Mouse (Mus musculus) retina, adult 2 months (tissue): Measurements from ENCODE around the gene Zfp839.

Experiments
- DNase-seq: peaks from one replicate; pipeline ENCODE4 v3.0.0-alpha.2; 2012; ENCODE audit warnings: low read depth, low spot score

Gene Zfp839

GRCm38 (mm10) chr12:110875351-110875750 is 25.3 kb downstream of the Zfp839 start:
- no peak for DNase-seq

GRCm38 (mm10) chr12:110882291-110882690 is 32.2 kb downstream of the Zfp839 start:
- no peak for DNase-seq

- no peak for DNase-seq
These were observed 35.2 kb downstream of the Zfp839 start for GRCm38 (mm10) chr12:110885251-110885650.

- DNase-seq = no peak
These were observed 38.1 kb downstream of the Zfp839 start for GRCm38 (mm10) chr12:110888106-110888505.

GRCm38 (mm10) chr12:110888606-110889005 is 38.6 kb downstream of the Zfp839 start:
- no peak for DNase-seq

GRCm38 (mm10) chr12:110889036-110890020 is 39.3 kb downstream of the Zfp839 start, which contains the start of the genes Cinp and Tecpr2:
Gene Cinp (minus strand): TSS chr12:110889145.
Gene Tecpr2 (plus strand): TSS chr12:110889264.
- peak; percentile 94 for DNase-seq

GRCm38 (mm10) chr12:110891887-110892286 is 41.8 kb downstream of the Zfp839 start:
- DNase-seq = no peak

GRCm38 (mm10) chr12:110902106-110902505 is 52.1 kb downstream of the Zfp839 start:
- no peak for DNase-seq

- DNase-seq = no peak
These were observed 53.5 kb downstream of the Zfp839 start for GRCm38 (mm10) chr12:110903536-110903935.

- DNase-seq = no peak
These were observed 57.8 kb downstream of the Zfp839 start for GRCm38 (mm10) chr12:110907845-110908244.

- DNase-seq = no peak
These were observed 59.9 kb downstream of the Zfp839 start for GRCm38 (mm10) chr12:110909962-110910361.

GRCm38 (mm10) chr12:110915761-110916160 is 65.7 kb downstream of the Zfp839 start:
- no peak for DNase-seq
